Mouse (Mus musculus) bone marrow macrophage, adult 2 months (primary cell): ENCODE measurements around the gene Nkx1-2. TPM values are rescaled to one million over a fixed set of nuclear protein-coding genes. Genes with fewer than 3 reads are reported as not detected.

Experiments used
- H3K27ac ChIP-seq: 2 replicates; pipeline ENCODE4 v1.5.1; 2012; ENCODE audit warnings: low read depth, low read length; ENCODE audit not compliant: insufficient read depth
- H3K4me1 ChIP-seq: 2 replicates; pipeline ENCODE4 v1.6.1; 2012; ENCODE audit warnings: low read length; ENCODE audit not compliant: control insufficient read depth, insufficient read depth
- H3K4me3 ChIP-seq: 2 replicates; pipeline ENCODE4 v1.5.1; 2012; ENCODE audit warnings: mild to moderate bottlenecking, low read length, moderate library complexity; ENCODE audit not compliant: insufficient read depth
- CTCF ChIP-seq: IDR thresholded peaks from 2 replicates; pipeline ENCODE4 v1.5.1; 2012; ENCODE audit warnings: low read depth, mild to moderate bottlenecking, low read length, moderate library complexity
- POLR2A ChIP-seq: IDR thresholded peaks from 2 replicates; pipeline ENCODE4 v1.6.1; 2012; ENCODE audit warnings: mild to moderate bottlenecking, low read depth, low read length, borderline replicate concordance
- polyA plus RNA-seq: library from polyadenylated mRNA; stranded (reverse); fragments of >200 nt; gene quantifications from 2 replicates; pipeline ENCODE4 v1.2.4, GENCODE M21; 2012; ENCODE audit not compliant: missing spikeins, insufficient read depth, insufficient read length

Nkx1-2 gene
- polyA plus RNA-seq, 1 experiment, result not detected

GRCm38 (mm10) chr7:132626174-132626573 is 26.7 kb upstream of the Nkx1-2 start:
- Histone ChIP-seq H3K4me3 (no peak overlapping the region), H3K27ac (no peak overlapping the region), H3K4me1 (peaks cover 21% of the 10 kb centered on the region)
- TF ChIP-seq CTCF, result no peak
- no peak for TF ChIP-seq POLR2A

DNA sequence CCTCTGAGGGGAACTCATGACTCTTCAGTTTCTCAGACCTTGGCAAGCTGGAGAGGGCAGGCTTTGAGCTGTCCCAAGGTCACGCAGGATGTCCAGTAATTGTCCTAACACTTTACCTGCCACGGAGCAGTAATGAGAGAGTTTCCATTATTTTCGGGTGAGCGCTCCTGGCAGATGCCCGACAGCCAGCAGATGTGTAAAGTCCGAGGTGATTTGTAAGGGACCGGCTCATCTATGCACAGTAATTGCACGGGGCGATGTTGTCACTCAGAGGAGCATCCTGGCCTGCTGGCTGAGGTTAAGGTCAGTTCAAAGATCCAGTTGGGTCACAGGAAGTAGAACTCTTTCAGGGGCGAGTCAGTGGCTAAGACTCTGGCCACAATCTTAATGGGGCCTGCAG is 24.7 kb upstream of the Nkx1-2 start:
- H3K27ac ChIP-seq, result no peak overlapping the region
- no peak overlapping the region for H3K4me3 ChIP-seq
- TF ChIP-seq POLR2A (no peak), CTCF (no peak)
- peaks cover 17% of the 10 kb centered on the region for H3K4me1 ChIP-seq

DNA sequence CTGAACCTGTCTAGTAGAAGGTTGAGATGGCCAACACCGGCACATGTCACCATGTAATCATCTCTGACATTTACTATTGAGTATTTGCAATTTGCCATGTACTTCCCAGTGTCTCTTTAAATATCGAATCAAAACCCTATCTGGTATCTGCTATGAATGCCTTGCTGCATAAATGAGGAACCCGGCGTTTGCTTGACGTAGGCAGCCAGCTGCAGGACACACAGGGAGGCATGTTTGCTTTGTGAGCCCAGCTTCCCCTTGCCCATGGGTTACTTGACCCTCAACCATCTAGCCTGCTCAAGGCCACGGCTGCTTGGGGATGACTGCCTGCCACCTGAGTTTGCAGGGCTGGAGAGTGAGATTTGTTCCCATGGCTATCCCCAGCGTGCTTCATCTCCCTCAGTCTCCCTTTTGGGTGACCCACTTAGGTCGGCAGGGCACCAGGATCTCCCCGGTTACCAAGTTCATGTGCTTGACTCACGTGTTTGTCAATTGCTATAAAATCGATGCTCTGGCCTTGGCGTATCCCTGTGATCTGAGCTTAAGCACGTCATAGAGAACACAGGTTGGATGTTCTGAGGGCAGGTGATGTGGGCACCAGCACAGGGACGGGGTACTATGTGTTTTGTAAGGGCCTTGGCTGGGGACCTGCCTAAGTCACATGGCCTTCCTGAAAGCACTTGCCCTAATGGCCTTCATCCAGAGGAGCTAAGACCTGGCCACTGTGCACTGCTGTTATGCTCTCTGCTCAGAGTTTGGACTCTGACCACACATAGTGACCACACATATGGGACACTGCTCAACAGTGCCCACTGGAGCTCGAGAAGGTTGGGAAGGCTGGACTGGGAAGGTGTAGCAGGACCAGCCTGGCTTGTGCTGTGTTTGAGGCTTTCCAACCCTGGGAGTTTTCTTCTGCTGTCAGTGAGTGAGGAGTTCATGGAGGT is 20.8 kb upstream of the Nkx1-2 start:
- H3K27ac ChIP-seq, result no peak overlapping the region
- no peak for TF ChIP-seq POLR2A
- TF ChIP-seq CTCF, result no peak
- H3K4me1 ChIP-seq, result peaks cover 4% of the 10 kb centered on the region; the same call in 1 of the 2 replicates
- no peak overlapping the region for H3K4me3 ChIP-seq

GRCm38 (mm10) chr7:132619549-132619948 is 20.1 kb upstream of the Nkx1-2 start:
- Histone ChIP-seq H3K27ac (no peak overlapping the region), H3K4me1 (peaks cover 4% of the 10 kb centered on the region; the same call in 1 of the 2 replicates), H3K4me3 (no peak overlapping the region)
- no peak for TF ChIP-seq CTCF
- no peak for TF ChIP-seq POLR2A

DNA sequence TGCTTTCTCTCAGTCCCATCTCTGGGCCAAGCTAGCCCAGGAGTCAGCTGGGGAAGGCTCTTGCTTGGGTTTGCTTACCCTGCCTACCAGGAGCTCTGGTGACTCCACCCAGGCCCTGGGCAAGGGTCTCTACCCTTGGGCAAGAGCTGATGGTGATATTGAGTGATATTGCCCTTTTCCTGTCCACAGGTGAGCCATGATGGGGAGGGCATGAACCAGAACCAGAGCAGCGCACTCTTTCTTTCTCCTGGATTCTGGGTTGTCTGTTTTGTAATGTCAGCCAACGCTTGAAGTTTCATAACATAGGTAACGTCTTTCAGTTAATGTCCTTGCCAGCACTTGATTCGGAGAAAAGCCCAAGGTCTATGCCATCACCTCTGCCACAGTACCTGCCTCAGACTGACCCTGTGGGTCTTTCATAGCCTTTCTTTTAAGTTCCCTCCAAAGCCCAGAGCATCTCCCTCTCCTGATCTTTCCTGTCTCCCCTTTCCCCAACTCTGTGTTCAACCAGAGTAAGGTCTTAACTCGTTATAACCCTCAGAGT is 17.7 kb upstream of the Nkx1-2 start:
- peaks cover 4% of the 10 kb centered on the region; the same call in 1 of the 2 replicates for H3K4me1 ChIP-seq
- H3K4me3 ChIP-seq, result no peak overlapping the region
- TF ChIP-seq POLR2A, result no peak
- no peak for TF ChIP-seq CTCF
- no peak overlapping the region for H3K27ac ChIP-seq

GRCm38 (mm10) chr7:132616391-132616790 is 17.0 kb upstream of the Nkx1-2 start:
- Histone ChIP-seq H3K4me3 (no peak overlapping the region), H3K4me1 (peaks cover 4% of the 10 kb centered on the region), H3K27ac (no peak overlapping the region)
- TF ChIP-seq CTCF, result no peak
- no peak for TF ChIP-seq POLR2A

DNA sequence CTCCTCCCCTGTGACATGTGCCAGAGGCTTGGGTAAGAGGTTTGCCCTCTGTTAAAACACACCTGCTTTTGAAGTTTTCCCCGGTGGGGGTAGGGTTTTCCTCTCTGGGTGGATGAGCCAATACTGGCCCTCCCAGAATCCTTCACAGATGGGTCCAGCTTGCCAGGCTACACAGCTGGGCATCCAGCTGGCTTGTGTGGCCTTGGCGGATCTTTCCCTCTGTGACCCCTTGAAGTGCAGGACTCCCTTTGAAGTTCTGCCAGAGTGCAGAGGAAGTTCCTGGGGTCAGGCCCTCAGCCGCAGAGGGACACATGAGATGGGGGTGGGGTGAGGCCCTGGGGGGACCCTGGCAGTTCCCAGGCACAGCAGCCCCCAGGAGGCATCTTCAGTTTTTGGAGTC is 15.9 kb upstream of the Nkx1-2 start:
- H3K4me3 ChIP-seq, result no peak overlapping the region
- H3K27ac ChIP-seq, result no peak overlapping the region
- TF ChIP-seq POLR2A, result no peak
- no peak for TF ChIP-seq CTCF
- peaks cover 4% of the 10 kb centered on the region for H3K4me1 ChIP-seq

GRCm38 (mm10) chr7:132611530-132611929 is 12.1 kb upstream of the Nkx1-2 start:
- Histone ChIP-seq H3K4me1 (peaks cover 4% of the 10 kb centered on the region; the same call in 1 of the 2 replicates), H3K4me3 (no peak overlapping the region), H3K27ac (no peak overlapping the region)
- TF ChIP-seq CTCF, result no peak
- no peak for TF ChIP-seq POLR2A

- no peak for TF ChIP-seq POLR2A
- TF ChIP-seq CTCF, result no peak
- H3K27ac ChIP-seq, result peak within 1 kb of the TSS; percentile 38; the same call in 1 of the 2 replicates
- H3K4me3 ChIP-seq, result peak within 1 kb of the TSS; percentile 73
- peaks cover 4% of the 10 kb centered on the region; the same call in 1 of the 2 replicates for H3K4me1 ChIP-seq
Measured at GRCm38 (mm10) chr7:132610468-132611318, 11.3 kb upstream of the Nkx1-2 start, which contains the start of gene Lhpp. Lhpp (plus strand) TSS chr7:132610638.
